Mouse (Mus musculus) skeletal muscle tissue, adult 2 months (tissue): ENCODE measurements around the gene Myo16.
A peak's percentile ranks its signal among the peaks of the same experiment; 100 is the strongest.

Experiments used
- DNase-seq: peaks from one replicate; pipeline ENCODE4 v3.0.0-alpha.2; 2012; ENCODE audit warnings: low read depth, low spot score

Myo16 gene

DNA sequence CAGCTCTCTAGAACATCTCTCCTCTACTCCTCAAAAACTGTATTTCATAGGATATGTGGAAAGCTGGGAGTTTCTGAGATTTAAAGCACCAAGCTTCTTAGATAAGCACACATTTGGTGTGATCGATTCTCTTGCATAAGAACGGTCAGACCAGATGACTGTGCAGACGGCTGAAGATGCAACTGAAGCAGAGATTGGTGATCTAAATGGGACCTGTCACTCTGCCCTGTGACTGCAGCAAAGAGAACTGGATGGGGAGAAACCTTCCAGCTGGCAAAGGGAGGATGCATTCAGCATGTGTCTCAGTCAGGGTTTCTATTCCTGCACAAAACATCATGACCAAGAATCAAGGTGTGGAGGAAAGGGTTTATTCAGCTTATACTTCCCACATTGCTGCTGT lies 318.7 kb downstream of the Myo16 start:
- DNase-seq: no peak

GRCm38 (mm10) chr8:10474446-10474845 lies 320.7 kb downstream of the Myo16 start:
- no peak for DNase-seq

DNA sequence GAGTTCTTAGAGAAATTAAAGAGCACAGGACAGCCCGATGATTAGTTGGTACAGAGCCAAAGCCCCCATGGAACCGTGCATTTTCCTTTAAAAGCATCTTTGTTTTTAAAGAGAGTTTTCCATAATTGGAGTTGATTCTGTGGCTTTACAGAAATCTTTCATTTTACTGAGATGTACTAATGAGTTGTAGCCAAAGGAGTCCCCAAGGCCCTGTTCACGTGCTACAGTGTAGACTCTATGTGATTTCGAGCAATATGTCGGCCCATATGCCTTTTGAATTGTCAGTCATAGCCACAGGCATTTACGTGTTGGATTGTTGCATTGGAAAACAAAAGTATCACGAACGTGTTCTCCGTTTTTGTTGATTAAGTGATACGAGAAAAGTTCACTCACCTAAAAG lies 325.3 kb downstream of the Myo16 start:
- DNase-seq: no peak

- DNase-seq: no peak
Measured at GRCm38 (mm10) chr8:10480850-10481249, 327.1 kb downstream of the Myo16 start.

DNA sequence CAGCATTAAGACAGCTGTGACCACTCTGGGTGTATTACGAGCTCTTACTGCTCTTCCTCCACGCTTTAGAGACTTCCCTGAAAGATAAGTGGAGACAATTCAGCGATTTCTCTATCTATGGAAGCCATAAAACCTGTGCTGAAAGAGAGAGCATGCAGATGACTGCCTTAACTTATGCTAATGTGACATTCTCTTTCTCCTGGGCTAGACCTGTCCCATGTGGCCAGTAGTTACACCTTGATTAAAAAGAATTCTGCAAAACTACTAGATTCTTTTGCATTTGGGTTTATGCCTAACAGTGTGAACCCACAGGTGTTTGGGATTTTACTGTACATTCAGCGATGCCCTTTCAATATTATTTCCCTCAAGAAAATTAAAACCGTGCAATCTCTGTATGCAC lies 328.4 kb downstream of the Myo16 start:
- no peak for DNase-seq

DNA sequence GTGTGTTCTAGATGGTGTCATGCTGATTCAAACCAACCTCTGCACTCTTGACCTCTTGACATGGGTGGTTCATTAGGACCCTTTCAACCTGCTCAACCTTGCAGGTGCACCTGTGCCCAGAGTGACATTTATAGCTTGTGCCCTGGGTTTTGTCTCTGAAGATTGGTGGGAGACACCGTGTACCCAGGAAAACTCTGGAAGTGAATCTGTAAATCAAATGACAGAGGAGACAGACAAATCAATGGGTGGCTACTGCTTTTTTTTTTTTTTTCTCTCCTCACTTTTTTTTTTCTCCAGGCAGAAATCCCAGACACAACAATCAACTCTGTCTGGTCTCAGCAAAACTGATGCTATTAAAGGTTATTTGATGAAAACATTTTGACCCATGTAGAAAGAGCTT lies 329.2 kb downstream of the Myo16 start:
- no peak for DNase-seq

- DNase-seq: no peak
Measured at GRCm38 (mm10) chr8:10483841-10484240, 330.1 kb downstream of the Myo16 start.

DNA sequence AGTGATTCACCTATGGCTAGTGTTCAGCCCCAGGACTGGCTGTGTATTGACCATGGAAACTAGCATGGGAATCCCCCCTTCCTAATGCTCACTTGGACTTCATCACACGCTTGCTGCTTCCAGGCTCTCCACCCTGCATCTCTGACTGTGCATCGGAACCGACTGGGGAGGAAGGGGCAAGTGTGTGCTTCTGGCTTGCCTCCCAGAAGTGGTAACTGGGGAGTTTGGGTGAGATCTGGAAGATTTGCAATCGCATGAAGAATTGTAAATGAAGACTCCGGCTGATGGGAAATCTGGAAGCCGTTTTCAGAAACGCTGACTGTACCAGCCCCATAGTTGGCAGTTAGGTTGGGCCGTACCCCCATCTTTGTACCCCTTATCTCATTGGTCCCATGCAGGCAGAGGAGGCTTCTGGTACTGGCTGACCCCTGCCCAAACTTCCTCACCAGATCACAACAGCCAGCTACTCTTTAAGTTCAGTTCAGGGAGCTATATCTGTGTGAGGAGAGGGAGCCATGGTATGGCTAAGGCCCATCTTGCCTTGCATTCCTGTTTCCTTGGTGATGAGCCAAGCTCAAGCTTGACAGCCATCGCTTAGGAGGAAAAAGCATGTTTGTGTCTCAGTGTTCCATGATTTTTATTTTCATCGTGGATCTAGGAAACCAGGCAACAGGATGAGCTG lies 336.2 kb downstream of the Myo16 start:
- DNase-seq: no peak

DNA sequence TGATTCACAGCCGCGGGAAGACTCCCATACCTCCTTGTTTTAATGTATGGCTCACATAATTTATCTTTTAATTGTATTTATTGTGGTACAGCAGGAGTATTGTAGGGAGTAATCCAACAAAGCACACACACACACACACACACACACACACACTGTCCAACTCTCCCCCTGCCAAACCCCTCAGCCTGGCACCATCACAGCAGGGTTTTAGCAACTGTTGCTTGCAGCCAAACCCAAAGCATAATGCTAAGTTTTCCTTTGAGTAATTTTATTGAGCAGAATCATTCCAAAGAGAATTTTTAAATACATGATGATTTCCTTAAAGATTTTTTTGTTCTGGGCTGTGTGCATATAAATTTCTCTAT lies 336.7 kb downstream of the Myo16 start:
- no peak for DNase-seq

DNA sequence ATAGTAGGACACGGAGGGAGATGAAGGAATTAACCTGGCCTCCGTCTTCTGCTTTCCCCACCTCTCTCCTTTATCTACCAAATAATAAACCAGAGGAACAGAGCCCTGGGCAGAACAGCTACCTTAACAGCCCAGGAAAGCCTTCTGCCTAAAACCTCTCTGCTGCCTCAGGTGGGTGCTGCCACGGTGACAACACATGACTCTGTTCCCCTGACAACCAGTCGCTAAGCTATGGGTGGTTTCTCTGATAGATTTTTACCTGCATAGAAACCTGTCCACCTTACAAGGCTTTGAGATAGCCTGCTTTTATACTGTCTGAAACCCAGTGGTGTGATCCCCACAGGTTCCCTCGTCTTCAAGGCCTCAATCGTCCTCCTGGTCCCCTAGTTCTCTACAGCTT lies 337.2 kb downstream of the Myo16 start:
- DNase-seq: no peak

DNA sequence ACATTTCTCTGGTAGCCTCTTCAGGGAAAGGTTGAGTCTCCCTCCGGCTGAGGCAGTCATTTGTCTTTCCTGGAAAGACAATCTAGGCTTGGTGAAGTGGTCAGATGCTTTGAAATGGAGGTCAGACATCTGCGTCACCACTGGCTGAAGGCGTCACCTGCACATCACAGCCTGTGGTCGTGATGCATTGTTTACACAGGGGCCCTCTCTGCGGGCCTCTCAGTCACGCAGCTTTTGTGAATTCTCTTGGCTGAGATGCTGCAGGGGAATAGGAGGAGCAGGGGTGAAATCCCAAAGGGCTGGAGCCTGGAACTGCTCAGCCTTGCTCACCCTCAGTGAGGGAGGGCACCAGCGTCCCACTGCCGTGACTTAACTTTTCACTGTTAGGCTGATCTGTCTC lies 346.1 kb downstream of the Myo16 start:
- DNase-seq: no peak

- no peak for DNase-seq
Measured at GRCm38 (mm10) chr8:10500465-10500864, 346.8 kb downstream of the Myo16 start.

DNA sequence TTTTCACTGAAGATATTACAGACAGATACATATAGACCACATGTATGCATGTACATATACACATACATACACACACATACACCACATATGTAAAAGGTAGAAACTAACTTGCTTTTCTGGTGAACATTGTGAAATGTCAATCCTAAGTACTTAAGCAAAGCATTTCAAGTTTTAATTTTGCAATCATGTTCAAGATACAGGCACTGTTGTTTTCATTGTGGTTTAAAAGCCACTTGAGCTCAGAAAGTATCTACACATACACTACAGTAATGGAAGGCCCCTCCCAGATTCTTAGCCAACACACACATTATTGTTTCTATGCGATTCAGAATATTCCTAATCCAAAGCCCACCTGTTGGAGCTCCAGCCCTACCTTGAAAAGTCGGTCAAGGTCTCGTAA lies 348.0 kb downstream of the Myo16 start:
- DNase-seq: no peak

DNA sequence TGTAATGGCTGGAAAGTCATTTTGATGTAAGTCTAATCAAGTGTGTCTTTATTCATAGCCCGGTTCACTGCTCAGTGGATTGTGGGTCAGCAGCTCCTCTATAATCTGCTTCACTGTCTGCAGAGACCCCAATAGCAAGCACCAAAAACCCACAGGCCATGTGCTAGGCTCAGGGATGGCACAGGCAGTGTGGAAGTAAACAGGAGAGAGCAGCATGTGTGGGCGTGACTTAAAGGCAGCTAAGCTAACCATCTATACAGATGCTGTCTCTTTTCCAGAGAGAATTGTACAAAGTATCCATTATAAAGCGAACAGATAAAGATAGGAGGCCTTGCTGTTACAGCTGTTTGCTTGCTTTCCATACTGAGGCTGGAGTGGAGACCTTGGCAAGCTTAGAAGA lies 358.4 kb downstream of the Myo16 start:
- no peak for DNase-seq

GRCm38 (mm10) chr8:10517381-10517780 lies 363.7 kb downstream of the Myo16 start:
- no peak for DNase-seq

DNA sequence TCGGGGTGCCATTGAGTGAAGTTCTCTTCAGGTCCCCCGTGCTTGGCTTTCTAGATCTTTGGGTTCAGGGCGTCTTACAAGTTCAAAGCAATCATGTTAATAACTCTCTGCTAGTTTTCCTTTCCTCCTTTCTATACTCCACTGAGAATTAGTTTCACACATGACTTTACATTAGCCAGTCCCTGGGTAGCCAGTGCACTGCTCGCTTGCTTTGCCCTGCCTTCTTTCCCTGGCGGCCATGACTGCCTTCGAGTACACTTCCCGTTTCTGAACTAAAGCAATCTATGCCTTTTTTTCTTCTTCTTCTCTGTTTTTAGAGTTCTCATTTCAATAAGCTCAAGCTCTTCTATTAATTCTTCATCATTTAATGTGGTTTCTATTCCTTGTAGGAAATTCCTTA lies 365.6 kb downstream of the Myo16 start:
- no peak for DNase-seq

GRCm38 (mm10) chr8:10521463-10521862 lies 367.8 kb downstream of the Myo16 start:
- DNase-seq: no peak

DNA sequence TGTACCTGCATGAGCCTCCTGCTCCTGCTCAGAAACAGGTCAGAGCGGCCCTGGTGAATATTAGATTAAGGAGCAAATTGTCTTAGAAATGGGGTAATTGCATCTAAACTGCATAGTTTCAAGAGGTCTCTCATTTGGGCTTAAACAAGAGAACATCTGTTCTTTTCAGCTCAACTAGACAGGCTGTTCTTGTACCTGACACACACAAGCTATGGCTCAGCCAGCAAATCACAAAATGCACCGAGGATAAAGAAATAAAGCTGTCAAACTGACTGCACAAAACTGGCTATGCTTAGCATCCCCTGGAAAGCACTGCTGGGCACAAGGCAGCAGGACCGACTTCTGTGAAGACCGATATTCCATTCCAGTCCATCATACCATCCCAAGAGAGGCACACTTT lies 372.0 kb downstream of the Myo16 start:
- DNase-seq: no peak

DNA sequence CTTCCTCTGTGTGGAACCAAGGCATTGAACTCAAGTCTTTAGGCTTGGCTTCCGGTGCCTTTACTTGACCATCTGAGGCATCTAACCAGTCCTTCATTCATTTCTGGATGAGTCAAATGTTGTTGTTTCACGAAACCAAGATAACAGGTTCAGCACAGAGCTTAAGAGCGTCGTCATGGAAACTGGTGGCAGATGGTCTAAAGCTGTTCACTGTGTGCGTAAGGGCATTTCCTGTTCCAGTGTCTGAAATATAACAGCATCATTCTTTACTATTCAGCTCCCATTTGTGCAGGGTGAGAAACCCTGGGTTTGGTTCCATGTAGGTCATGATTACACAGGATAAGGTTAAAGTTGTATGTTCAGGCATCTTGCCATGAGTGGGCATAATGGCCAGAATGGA lies 372.9 kb downstream of the Myo16 start:
- DNase-seq: no peak

DNA sequence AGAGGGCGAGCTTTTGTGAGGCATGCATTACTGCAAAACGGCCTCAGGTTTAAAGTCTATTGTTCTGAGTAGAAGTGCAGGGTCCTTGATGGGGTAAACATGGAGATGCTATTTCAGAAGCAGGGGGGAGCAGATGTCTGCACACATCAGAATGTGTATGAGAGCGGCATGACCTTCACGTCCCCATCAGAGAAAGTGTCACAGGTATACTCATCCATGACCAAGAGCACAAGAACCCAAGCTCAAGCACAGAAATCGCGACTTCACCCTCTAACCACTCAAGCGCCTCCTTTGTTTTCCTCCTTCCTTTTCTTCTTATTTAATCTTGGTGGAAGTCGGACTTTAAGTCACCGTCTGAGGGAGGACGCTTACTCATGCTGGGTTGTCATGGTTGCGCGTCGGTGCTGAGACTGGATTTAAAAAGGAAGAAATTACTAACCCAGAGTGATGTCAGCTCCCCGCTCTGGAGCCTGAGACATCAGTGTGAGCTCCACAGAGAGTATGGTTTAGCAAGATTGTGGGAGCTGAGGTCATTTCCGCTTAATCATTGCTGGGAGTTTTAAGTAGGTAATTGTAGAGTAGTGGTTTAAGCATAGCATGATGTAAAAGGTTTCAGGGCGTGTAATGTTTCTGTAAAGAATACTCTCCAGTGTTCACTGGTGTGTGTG lies 381.0 kb downstream of the Myo16 start:
- peak; percentile 6 for DNase-seq

DNA sequence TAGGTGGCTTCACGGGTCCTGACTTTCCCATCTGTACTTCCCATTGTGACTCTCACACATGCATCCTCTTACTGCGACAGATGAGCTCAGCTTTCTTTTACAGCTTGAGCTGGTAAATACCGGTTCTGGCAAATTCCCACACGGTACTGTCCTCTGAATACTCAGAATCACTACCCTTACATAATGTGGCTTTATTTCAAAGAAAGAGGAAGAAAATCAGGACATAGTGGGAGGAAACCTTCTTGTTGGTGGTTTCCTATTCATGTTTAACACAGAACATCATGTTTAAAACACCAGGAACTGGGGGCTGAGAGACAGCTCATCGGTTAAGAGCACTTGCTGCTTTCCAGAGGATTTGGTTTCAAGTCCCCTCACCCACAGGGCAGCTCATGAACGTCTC lies 384.6 kb downstream of the Myo16 start:
- DNase-seq: no peak

DNA sequence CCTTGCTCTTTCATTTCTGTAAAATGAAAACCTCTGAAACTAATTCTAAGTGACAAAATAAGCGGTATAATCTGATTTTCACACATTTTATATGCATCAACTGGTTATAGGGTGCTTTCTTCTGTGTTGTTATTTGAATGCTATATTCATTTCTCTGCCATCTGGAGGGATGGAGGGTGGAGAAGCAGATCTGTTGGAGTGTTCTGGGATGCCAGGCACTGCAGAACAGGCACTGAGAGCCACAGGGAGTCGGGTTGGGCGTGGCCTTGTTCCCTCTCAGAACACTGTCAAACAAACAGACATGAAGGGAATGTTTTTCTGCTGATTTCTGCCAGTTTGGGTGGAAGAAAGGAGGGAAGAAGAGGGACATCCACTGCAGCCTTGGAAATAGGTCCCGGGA lies 386.0 kb downstream of the Myo16 start:
- no peak for DNase-seq

DNA sequence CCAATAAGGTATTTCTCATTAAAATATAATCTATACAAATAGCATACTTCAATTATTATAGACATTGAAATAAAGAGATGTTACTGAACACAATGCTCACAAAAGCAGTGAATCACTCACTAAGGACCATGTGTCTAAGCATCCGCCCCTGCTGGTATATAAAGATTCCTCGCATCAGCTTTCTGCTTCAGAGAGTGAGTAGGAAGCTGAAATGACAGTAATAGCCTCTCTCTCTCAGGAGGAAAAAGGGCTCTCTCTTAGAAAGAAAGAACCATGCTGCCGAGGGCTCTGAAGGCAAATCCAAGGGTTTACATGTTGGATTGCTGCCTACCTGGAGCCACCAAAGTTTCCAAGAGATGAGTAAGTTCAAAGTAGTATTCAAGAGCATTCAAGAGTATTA lies 392.2 kb downstream of the Myo16 start:
- no peak for DNase-seq

GRCm38 (mm10) chr8:10546519-10546918 lies 392.8 kb downstream of the Myo16 start:
- DNase-seq: no peak
